Mouse (Mus musculus) kidney, embryonic 15.5 days (tissue): Measurements from ENCODE around the gene Mnd1. TPM values are rescaled to one million over a fixed set of nuclear protein-coding genes. Genes with fewer than 3 reads are reported as not detected.
A peak's percentile ranks its signal among the peaks of the same experiment; 100 is the strongest.

Experiments
- ATAC-seq: fragments of 200-750 bp; cut with Nextera tagmentation; replicated peaks from 2 replicates; pipeline ENCODE4 v1.8.0; 2017; ENCODE audit warnings: moderate TSS enrichment; ENCODE audit not compliant: low FRiP score
- H3K27ac ChIP-seq: fragments of 300-500 bp; sonication (generic); 2 replicates; pipeline ENCODE4 v1.5.1; 2015; ENCODE audit warnings: mild to moderate bottlenecking, inconsistent platforms
- H3K27me3 ChIP-seq: fragments of 300-500 bp; sonication (generic); 2 replicates; pipeline ENCODE4 v1.6.1; 2015; ENCODE audit warnings: inconsistent platforms
- H3K36me3 ChIP-seq: fragments of 300-500 bp; sonication (generic); 2 replicates; pipeline ENCODE4 v1.6.1; 2015; ENCODE audit warnings: inconsistent platforms
- H3K4me1 ChIP-seq: fragments of 300-500 bp; sonication (generic); 2 replicates; pipeline ENCODE4 v1.6.1; 2015; ENCODE audit warnings: inconsistent platforms
- H3K4me2 ChIP-seq: fragments of 300-500 bp; sonication (generic); 2 replicates; pipeline ENCODE4 v1.6.1; 2015; ENCODE audit warnings: moderate library complexity, mild to moderate bottlenecking, inconsistent platforms
- H3K4me3 ChIP-seq: fragments of 300-500 bp; sonication (generic); replicated peaks from 2 replicates; pipeline ENCODE4 v1.5.1; 2015; ENCODE audit warnings: mild to moderate bottlenecking, inconsistent platforms
- H3K9ac ChIP-seq: fragments of 300-500 bp; sonication (generic); 2 replicates; pipeline ENCODE4 v1.6.1; 2015; ENCODE audit warnings: mild to moderate bottlenecking, inconsistent platforms
- H3K9me3 ChIP-seq: fragments of 300-500 bp; sonication (generic); replicated peaks from 2 replicates; pipeline ENCODE4 v1.6.1; 2016; ENCODE audit warnings: inconsistent platforms
- WGBS: fragments of 180-500 bp; shearing (Covaris S2); methylation state at CpG from one replicate; pipeline ENCODE4 v1.1.7; 2015; ENCODE audit warnings: mixed read lengths; 5-methylcytosine and 5-hydroxymethylcytosine counted together
- polyA plus RNA-seq: library from polyadenylated mRNA; unstranded; fragments of >200 nt; fragmentation: Nextera tagmentation; extraction: Ambion mirVana; gene quantifications from 2 replicates; pipeline ENCODE4 v1.2.1, GENCODE M21; 2015

Mnd1 gene
- polyA plus RNA-seq, 1 experiment from 2014 or later, result 17.5 TPM

- peak overlapping the region; percentile 98 for H3K4me2 ChIP-seq
- H3K4me1 ChIP-seq, result peaks cover 32% of the 10 kb centered on the region
- no peak for ATAC-seq
- H3K9ac ChIP-seq, result 0 out of 2 replicates have a peak overlapping the region, but pooled peaks have one; percentile 3
- no peaks in the 10 kb centered on the region for H3K27me3 ChIP-seq
- H3K9me3 ChIP-seq, result no peaks in the 10 kb centered on the region
- 0 out of 2 replicates have a peak, but pooled peaks cover 7% of the 10 kb centered on the region for H3K36me3 ChIP-seq
- peak overlapping the region; percentile 94 for H3K4me3 ChIP-seq
- 33% methylated on average over 1 of the region's 1 CpGs for WGBS
- no peak overlapping the region for H3K27ac ChIP-seq
Observed at GRCm38 (mm10) chr3:84038126-84038525, 117.5 kb downstream of the Mnd1 start.

Other genes starting within 250 kb of the Mnd1 start
- gene Tmem131l, start 115.6 kb downstream of the Mnd1 start, polyA plus RNA-seq, result 35.2 and 37.5 TPM in 2 replicates
- 0.51 and 1.1 TPM in 2 replicates for gene Gm6525, start 18.3 kb upstream of the Mnd1 start, polyA plus RNA-seq
- 27.5 and 27.8 TPM in 2 replicates for gene Trim2, start 151.1 kb upstream of the Mnd1 start, polyA plus RNA-seq